Mouse (Mus musculus): ENCODE data around the gene Art3. TPM values are rescaled to one million over a fixed set of nuclear protein-coding genes. Genes with fewer than 3 reads are reported as not detected.

Gene Art3
- polyA plus RNA-seq, 1 experiment from 2014 or later = 13.1 TPM

DNA sequence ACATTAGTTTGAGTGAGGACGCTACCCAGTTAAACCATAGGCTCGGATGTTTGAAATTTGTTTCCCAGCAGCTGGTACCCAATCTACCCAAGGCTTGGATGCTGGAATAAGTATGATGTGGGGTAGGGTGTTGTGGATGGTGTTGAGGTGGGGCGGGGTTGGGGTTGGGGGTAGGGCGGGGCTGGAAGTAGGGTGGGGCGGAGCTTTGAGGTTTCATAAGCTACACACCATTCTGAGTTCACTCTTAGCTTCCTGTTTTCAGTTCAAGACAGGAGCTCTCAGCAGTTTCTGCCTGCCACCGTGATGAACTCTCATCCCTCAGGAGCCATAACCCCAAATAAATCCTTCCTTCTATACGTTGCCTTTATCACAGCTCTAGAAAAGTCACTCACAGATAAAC lies 13.5 kb upstream of the Art3 start:
- H3K9me3 ChIP-seq = no peaks in the 10 kb centered on the region
- H3K9ac ChIP-seq = no peak overlapping the region
- H3K27ac ChIP-seq (replicated peaks) = no peak overlapping the region
- WGBS = 82% methylated on average over 7 of the region's 7 CpGs
- H3K27me3 ChIP-seq = no peaks in the 10 kb centered on the region
- H3K4me2 ChIP-seq = no peak overlapping the region
- ATAC-seq (ENCODE audit: low read depth) = no peak
- no peaks in the 10 kb centered on the region for H3K36me3 ChIP-seq
- H3K4me3 ChIP-seq = no peak overlapping the region
- H3K4me1 ChIP-seq (replicated peaks) = no peaks in the 10 kb centered on the region

DNA sequence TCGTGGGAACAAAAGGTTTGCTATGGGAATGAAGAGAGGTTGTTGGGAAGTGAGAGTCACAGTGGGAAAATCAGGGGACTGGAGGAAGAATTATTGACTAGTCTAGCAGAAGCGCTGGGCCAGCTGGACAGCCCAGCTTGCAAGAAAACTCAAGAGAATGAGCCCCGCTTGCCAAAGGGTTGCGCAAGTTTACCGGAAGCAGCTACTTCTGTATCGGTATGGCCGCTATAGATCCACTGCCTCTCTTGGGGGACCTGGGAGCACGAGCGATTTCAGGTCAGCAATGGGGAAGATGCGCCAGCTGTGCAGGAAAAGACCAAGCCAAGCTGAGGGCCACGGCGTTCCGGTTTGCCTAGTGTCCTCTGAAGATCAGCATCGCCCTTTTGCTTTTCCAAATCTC lies 13.0 kb upstream of the Art3 start:
- ATAC-seq (ENCODE audit: low read depth) = no peak
- Histone ChIP-seq H3K4me1 (replicated peaks) (no peaks in the 10 kb centered on the region), H3K9me3 (no peaks in the 10 kb centered on the region), H3K27ac (replicated peaks) (no peak overlapping the region), H3K4me2 (no peak overlapping the region), H3K27me3 (no peaks in the 10 kb centered on the region), H3K4me3 (no peak overlapping the region), H3K9ac (no peak overlapping the region), H3K36me3 (no peaks in the 10 kb centered on the region)
- 88% methylated on average over 14 of the region's 14 CpGs for WGBS

DNA sequence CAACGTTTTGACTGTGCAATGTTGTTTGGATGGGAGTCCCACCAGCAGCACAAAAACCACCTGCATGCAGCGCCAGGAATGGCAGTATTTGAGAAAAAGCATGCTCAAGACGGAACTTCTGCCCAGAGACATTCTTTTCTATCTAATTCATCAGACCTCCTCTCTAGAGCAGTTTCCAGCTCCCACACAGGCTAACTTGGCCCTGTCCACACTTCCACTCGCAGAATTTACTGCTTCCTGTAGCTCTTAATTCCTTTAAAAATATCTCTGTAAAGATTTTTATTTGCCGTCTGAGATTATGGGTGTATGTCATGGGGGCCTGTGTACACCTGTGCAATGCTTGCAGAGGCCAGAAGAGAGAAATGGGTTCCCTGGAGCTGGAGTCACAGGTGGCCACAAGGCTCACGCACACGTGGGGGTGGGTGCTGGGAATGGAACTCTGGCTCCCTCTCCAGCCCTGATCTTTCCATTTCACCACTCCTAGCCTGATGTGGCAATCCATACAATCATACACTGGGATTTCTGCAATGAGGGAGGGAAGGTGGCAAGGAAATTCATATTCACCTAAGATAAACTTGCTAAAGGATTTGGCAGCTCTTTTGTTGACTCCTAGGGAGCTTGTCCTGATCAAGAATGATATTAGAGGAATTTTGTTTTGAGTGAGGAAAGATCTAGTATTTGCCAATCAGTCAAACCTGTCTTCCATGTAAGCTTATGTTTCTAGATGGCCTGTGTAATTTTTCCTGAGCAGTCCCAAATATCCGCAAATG lies 9.8 kb upstream of the Art3 start:
- no peak overlapping the region for H3K4me2 ChIP-seq
- 77% methylated on average over 8 of the region's 8 CpGs for WGBS
- no peaks in the 10 kb centered on the region for H3K4me1 ChIP-seq (replicated peaks)
- no peaks in the 10 kb centered on the region for H3K9me3 ChIP-seq
- ATAC-seq (ENCODE audit: low read depth) = no peak
- no peak overlapping the region for H3K27ac ChIP-seq (replicated peaks)
- no peaks in the 10 kb centered on the region for H3K27me3 ChIP-seq
- H3K9ac ChIP-seq = no peak overlapping the region
- no peaks in the 10 kb centered on the region for H3K36me3 ChIP-seq
- no peak overlapping the region for H3K4me3 ChIP-seq

DNA sequence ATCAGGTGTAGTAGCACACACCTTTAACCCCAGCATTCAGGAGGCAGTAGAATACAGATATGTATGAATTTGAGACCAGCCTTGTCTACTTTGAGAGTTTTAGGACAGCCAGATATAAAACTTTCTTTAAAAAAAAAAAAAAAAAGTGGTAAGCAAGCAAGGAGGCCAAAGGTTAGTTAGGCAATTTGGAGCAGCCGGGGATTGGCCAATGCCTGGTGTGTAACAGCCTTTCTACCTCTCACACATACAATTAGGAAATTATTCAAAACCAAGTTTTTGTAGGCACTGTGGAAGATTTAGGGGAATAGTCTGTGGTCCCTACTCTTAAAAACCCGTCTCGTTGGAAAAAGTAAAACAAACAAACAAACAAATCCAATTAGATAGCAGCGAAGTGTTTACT lies 9.0 kb upstream of the Art3 start:
- Histone ChIP-seq H3K4me3 (no peak overlapping the region), H3K27me3 (no peaks in the 10 kb centered on the region), H3K9me3 (no peaks in the 10 kb centered on the region), H3K9ac (no peak overlapping the region), H3K27ac (replicated peaks) (no peak overlapping the region), H3K4me2 (no peak overlapping the region), H3K36me3 (no peaks in the 10 kb centered on the region), H3K4me1 (replicated peaks) (no peaks in the 10 kb centered on the region)
- WGBS = 85% methylated on average over 4 of the region's 4 CpGs
- no peak for ATAC-seq (ENCODE audit: low read depth)

DNA sequence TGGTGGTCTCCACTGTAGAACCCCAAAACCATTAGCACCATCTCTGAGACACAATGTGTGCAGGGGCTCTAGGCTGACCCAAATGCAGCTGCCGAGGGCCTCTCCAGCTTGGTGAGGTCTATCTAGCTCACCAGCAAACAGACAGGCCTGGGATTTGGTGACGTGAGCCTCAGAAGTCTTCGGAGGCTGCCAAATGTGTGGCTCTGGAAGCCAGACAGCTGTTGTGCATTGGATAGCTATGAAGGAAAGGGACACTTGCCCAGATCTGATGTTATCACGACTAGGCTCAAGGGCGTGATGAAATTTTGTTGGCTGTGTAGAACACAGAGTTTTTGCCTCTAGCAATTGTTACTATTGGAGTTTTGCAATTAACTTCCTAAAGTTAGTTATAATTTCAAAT lies 8.4 kb upstream of the Art3 start:
- no peaks in the 10 kb centered on the region for H3K27me3 ChIP-seq
- no peaks in the 10 kb centered on the region for H3K9me3 ChIP-seq
- 87% methylated on average over 5 of the region's 5 CpGs for WGBS
- H3K4me3 ChIP-seq = no peak overlapping the region
- H3K4me2 ChIP-seq = no peak overlapping the region
- H3K27ac ChIP-seq (replicated peaks) = no peak overlapping the region
- H3K9ac ChIP-seq = no peak overlapping the region
- no peak for ATAC-seq (ENCODE audit: low read depth)
- H3K4me1 ChIP-seq (replicated peaks) = no peaks in the 10 kb centered on the region
- no peaks in the 10 kb centered on the region for H3K36me3 ChIP-seq

DNA sequence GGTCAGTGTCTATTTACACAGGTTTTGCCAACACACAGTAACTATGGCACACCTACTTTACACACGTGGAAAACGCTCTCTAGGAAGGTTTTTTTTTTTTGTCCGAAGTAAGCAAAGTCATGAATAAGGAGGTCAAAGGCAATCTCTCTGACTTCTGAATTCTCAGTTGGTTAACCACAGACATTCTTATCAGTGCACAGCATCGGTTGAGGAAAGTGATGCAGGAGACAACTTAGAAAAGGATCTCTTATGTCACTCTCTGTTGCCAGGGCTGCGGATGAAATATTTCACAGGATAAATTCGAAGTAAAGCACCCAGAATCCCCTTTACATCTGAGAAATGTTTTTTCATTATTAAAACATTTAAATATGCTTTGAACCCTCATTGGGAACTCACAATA lies 4.3 kb upstream of the Art3 start:
- Histone ChIP-seq H3K4me3 (no peak overlapping the region), H3K4me1 (replicated peaks) (no peaks in the 10 kb centered on the region), H3K36me3 (no peaks in the 10 kb centered on the region), H3K27ac (replicated peaks) (no peak overlapping the region), H3K27me3 (no peaks in the 10 kb centered on the region), H3K9me3 (no peaks in the 10 kb centered on the region), H3K4me2 (no peak overlapping the region), H3K9ac (no peak overlapping the region)
- ATAC-seq (ENCODE audit: low read depth) = no peak
- 82% methylated on average over 6 of the region's 6 CpGs for WGBS

DNA sequence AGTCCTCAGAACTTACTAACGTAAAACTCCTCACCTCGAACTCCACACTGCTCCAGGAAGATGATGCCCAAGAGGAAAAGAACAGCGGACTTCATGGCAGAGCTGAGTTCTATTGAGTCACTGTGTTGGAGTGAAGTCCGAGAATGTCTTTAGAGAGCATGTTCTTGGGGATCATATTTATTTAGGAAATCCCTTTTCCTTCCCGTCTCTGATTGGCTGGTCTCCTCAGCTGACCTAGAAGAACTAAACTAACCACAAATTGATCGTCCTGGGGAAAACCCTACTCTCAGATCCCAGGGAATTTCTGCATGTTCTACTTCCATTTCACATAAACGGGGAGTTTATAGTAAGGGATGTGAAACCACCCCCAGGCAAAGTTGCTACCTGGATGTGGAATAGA lies 3.7 kb upstream of the Art3 start, which contains the start of gene Cxcl9:
Gene Cxcl9, minus strand, starts transcription at position 151 of the 400 bp plus-strand sequence.
- 85% methylated on average over 7 of the region's 7 CpGs for WGBS

DNA sequence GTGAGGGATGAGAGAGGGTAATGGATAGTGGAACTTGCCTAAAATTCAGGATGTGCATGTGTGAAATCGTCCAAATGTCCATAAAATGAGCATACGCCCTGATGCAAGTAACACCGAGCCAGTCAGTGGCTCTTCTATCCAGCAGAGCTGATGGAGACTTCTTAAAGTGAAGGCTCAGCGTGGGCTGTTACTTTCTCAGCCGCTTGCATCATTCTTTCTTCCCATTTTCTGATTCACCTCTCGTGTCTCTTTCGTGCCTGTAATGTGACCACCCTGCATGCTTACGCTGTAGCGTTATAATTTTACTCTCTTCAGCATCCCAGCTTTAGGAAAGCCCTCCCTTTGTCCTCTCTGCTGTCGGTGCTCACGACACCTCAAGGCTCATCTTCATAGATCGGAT lies 505 bp upstream of the Art3 start:
- Histone ChIP-seq H3K9ac (no peak overlapping the region), H3K27ac (replicated peaks) (no peak overlapping the region), H3K27me3 (no peaks in the 10 kb centered on the region), H3K9me3 (no peaks in the 10 kb centered on the region), H3K36me3 (no peaks in the 10 kb centered on the region), H3K4me2 (no peak overlapping the region), H3K4me1 (replicated peaks) (no peaks in the 10 kb centered on the region), H3K4me3 (no peak overlapping the region)
- 90% methylated on average over 12 of the region's 12 CpGs for WGBS
- ATAC-seq (ENCODE audit: low read depth) = no peak

More for the DNA sequence above, 3.7 kb upstream of the Art3 start, which contains the start of gene Cxcl9:
- no peak within 1 kb of the TSS for H3K27ac ChIP-seq (replicated peaks)
- no peaks in the 10 kb centered on the region for H3K4me1 ChIP-seq (replicated peaks)
- no peak within 1 kb of the TSS for H3K4me3 ChIP-seq
- ATAC-seq (ENCODE audit: low read depth) = no peak
- H3K27me3 ChIP-seq = no peaks in the 10 kb centered on the region
- H3K4me2 ChIP-seq = no peak within 1 kb of the TSS
- H3K9ac ChIP-seq = no peak within 1 kb of the TSS
- H3K36me3 ChIP-seq = no peaks in the 10 kb centered on the region
- no peaks in the 10 kb centered on the region for H3K9me3 ChIP-seq

DNA sequence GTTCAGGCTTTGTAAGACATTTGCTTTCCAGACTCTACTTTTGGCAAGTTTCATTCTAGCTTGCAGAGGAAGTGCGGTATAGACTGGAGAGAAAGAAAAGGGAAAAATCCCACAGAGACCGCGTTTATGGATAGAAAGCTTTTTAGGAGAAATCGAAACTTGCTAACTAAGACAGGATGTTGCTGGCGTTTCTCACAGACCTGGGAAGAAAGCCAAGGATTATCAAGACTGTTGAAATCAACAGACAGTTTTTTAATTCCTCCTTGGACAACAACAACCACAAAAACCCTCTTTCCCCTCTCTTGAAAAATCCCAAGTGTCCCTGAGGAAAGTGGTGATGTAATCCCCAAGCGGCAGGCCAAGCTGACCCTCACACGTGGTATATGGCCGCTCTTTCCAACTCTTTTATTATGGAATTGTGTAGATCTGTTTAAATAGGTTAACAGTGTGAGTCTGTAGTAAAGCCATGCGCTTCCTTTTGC lies 773 bp downstream of the Art3 start:
- WGBS = 67% methylated on average over 9 of the region's 9 CpGs
- H3K9me3 ChIP-seq = no peaks in the 10 kb centered on the region
- H3K4me2 ChIP-seq = no peak overlapping the region
- no peak overlapping the region for H3K27ac ChIP-seq (replicated peaks)
- no peaks in the 10 kb centered on the region for H3K27me3 ChIP-seq
- no peak overlapping the region for H3K9ac ChIP-seq
- no peaks in the 10 kb centered on the region for H3K36me3 ChIP-seq
- no peak for ATAC-seq (ENCODE audit: low read depth)
- H3K4me3 ChIP-seq = no peak overlapping the region
- no peaks in the 10 kb centered on the region for H3K4me1 ChIP-seq (replicated peaks)

DNA sequence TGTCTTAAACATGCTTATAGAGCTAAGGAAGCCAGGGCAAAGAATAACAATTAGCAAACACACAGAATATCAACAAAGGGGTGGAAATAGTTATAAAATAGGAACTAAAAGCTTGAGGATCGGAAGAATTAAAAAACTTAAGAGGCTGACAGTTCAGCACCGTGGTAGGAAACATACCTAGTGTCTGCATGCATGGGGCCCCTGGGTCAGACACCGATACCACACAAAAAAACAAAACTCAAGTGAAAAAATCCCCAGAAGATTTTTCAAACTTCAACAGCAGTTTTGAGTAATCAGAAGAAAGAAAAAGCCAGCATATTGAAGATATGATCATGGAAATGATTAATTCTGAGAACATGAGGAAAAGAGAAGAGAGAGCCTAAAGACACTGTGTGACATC lies 5.1 kb downstream of the Art3 start:
- H3K4me1 ChIP-seq (replicated peaks) = no peaks in the 10 kb centered on the region

DNA sequence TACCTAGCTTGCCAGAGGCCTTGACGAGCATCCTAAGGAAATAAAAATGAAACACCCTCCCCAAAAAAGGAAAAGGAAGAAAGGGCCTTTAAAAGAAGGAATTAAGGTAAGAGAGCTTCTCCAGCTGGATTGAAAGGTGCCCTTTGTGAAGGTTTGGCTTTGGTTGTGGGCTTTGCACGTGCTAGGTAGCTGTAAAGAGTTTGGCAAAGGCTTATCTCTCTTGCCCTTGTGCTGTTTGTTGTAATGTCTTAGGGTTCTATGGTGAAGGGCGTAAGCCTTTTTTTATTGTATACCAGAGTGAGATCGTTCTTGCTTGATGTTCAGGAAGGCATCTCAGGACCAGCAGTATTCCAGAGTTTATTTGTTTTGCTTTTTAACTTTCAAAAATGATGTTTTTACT lies 9.0 kb downstream of the Art3 start:
- 79% methylated on average over 4 of the region's 4 CpGs for WGBS
- no peaks in the 10 kb centered on the region for H3K36me3 ChIP-seq
- H3K4me3 ChIP-seq = no peak overlapping the region
- no peak overlapping the region for H3K9ac ChIP-seq
- H3K27ac ChIP-seq (replicated peaks) = no peak overlapping the region
- no peak overlapping the region for H3K4me2 ChIP-seq
- ATAC-seq (ENCODE audit: low read depth) = no peak
- no peaks in the 10 kb centered on the region for H3K27me3 ChIP-seq
- no peaks in the 10 kb centered on the region for H3K9me3 ChIP-seq
- no peaks in the 10 kb centered on the region for H3K4me1 ChIP-seq (replicated peaks)

More for the DNA sequence above, 5.1 kb downstream of the Art3 start:
- Histone ChIP-seq H3K4me3 (no peak overlapping the region), H3K36me3 (no peaks in the 10 kb centered on the region), H3K27ac (replicated peaks) (no peak overlapping the region), H3K9ac (no peak overlapping the region), H3K27me3 (no peaks in the 10 kb centered on the region), H3K9me3 (no peaks in the 10 kb centered on the region), H3K4me2 (no peak overlapping the region)
- 85% methylated on average over 3 of the region's 3 CpGs for WGBS
- ATAC-seq (ENCODE audit: low read depth) = no peak

DNA sequence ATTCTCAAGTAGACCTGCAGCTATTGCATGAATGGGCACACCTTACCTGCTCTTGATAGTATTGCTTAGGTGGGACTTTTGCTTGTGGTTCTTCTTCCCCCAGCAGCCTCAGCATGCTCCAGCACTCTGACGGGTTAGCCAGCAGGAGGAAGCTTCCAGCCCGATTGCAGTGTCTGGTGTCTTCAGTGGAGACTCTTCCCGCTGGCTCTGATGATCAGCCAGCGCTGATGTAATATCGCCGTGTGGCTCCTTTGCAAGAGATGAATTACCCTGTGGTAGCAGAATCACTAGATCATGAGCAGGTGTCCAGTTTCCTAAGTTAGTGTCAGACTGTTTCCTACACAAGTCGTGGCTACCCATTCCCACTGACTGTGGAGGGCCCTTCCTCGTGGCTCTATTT lies 13.4 kb downstream of the Art3 start:
- Histone ChIP-seq H3K4me2 (no peak overlapping the region), H3K4me3 (no peak overlapping the region), H3K9ac (no peak overlapping the region), H3K27me3 (peaks cover 13% of the 10 kb centered on the region), H3K36me3 (no peaks in the 10 kb centered on the region), H3K9me3 (no peaks in the 10 kb centered on the region), H3K27ac (replicated peaks) (no peak overlapping the region), H3K4me1 (replicated peaks) (peaks cover 9% of the 10 kb centered on the region; the same call in 1 of the 2 replicates)
- 87% methylated on average over 8 of the region's 8 CpGs for WGBS
- ATAC-seq (ENCODE audit: low read depth) = no peak
